Mouse (Mus musculus): ENCODE measurements around the gene Spns3. TPM values are rescaled to one million over a fixed set of nuclear protein-coding genes. Genes with fewer than 3 reads are reported as not detected.

Spns3 gene
- not detected in 2 replicates for total RNA-seq (2014; fragmentation: Nextera tagmentation)
- 0.11 and 0.12 TPM in 2 replicates for total RNA-seq (2017)
- polyA plus RNA-seq (2012): not detected in 2 replicates

DNA sequence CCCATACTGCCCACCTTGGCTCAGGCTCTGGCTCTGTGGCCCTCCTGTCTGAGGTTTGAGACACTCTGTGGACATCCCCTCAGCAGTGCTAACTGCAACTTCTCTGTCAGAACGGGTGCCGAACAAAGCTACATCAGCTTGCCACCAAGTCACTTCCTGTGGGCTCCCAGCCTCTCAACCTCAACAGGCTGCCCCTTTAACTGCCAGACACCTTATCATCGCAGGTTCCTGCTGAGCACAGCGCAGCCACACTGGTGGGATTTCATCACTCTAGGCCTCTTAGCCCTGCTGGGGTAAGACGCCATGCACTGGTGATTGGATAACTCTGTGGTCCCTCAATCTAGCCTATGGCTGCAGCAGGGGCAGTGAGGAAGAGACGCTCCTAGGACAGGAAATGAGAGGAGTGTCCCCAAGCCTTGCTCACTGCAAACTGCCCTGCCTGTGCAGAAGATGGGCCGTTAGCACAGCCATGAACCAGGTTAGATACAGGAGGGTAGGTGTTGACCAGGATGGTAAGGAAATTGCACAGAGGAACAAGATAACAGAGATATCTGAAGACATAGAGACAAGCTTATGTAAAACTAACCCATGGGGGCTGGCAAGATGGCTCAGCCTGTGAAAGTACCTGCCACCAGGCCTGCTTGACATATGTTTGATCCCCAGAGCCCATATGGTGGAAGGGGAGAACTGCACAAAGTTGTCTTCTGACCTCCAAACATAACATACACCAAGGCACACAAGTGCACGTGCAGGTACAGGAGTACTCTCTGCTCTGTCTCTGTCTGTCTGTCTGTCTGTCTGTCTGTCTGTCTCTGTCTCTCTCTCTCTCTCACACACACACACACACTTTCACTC, at the start of gene Spns3:
Gene Spns3 (minus strand): TSS at position 373 of the 855 bp plus-strand sequence.
- no peak for DNase-seq (ENCODE audit: low spot score)
- H3K4me1 ChIP-seq (ENCODE audit: insufficient read depth, low read depth, low read length): peaks cover 22% of the 10 kb centered on the region
- no peak within 1 kb of the TSS for H3K4me3 ChIP-seq (ENCODE audit: low read depth, low read length)
- H3K36me3 ChIP-seq (replicated peaks): no peaks in the 10 kb centered on the region
- H3K9me3 ChIP-seq (replicated peaks): no peaks in the 10 kb centered on the region
- peaks cover 50% of the 10 kb centered on the region for H3K27me3 ChIP-seq (ENCODE audit: insufficient read depth, low read length)
- TF ChIP-seq TAL1 (conservative IDR thresholded peaks at IDR 0.05; ENCODE audit: low read depth, low read length): no peak
- TF ChIP-seq POLR2AphosphoS5 (IDR thresholded peaks at IDR 0.05; ENCODE audit: insufficient replicate concordance, low read depth, low read length): no peak
- no peak for TF ChIP-seq GATA2 (IDR thresholded peaks at IDR 0.05; ENCODE audit: borderline replicate concordance, low read depth, low read length)
- no peak for TF ChIP-seq CTCF (IDR thresholded peaks at IDR 0.05; ENCODE audit: low read depth, low read length)
- TF ChIP-seq GATA1 (IDR thresholded peaks at IDR 0.05; ENCODE audit: borderline replicate concordance, low read length): no peak
- no peak for ATAC-seq (ENCODE audit: extremely low read depth, insufficient number of reproducible peaks, low FRiP score, poor library complexity, severe bottlenecking)

DNA sequence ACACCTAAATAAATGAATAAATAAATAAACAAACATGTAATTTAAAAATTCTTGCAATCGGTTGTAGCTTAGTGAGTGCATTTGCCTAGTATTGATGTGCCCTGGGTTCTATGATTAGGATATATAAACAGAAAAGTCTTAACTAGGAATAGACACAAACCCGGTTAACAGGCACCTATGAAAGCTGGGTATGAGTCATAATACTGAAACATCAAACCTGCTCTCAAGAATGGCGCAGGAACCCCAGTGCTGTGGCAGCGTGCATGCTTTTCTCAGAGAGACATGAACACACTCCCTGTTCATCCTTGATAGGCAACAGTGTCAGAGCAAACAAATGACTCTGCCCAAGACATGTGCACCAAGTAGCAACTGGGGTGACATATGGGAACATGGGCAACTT, 47.5 kb upstream of the Spns3 start:
- ATAC-seq (ENCODE audit: extremely low read depth, insufficient number of reproducible peaks, low FRiP score, poor library complexity, severe bottlenecking): no peak
- Histone ChIP-seq H3K4me3 (ENCODE audit: low read depth, low read length) (no peak overlapping the region), H3K4me1 (ENCODE audit: insufficient read depth, low read depth, low read length) (peaks cover 20% of the 10 kb centered on the region; the same call in 1 of the 2 replicates), H3K9me3 (replicated peaks) (no peaks in the 10 kb centered on the region), H3K36me3 (replicated peaks) (no peaks in the 10 kb centered on the region), H3K27me3 (ENCODE audit: insufficient read depth, low read length) (peaks cover 13% of the 10 kb centered on the region)
- no peak for DNase-seq (ENCODE audit: low spot score)
- TF ChIP-seq GATA1 (IDR thresholded peaks at IDR 0.05; ENCODE audit: borderline replicate concordance, low read length): no peak
- no peak for TF ChIP-seq POLR2AphosphoS5 (IDR thresholded peaks at IDR 0.05; ENCODE audit: insufficient replicate concordance, low read depth, low read length)
- TF ChIP-seq CTCF (IDR thresholded peaks at IDR 0.05; ENCODE audit: low read depth, low read length): no peak
- no peak for TF ChIP-seq TAL1 (conservative IDR thresholded peaks at IDR 0.05; ENCODE audit: low read depth, low read length)
- no peak for TF ChIP-seq GATA2 (IDR thresholded peaks at IDR 0.05; ENCODE audit: borderline replicate concordance, low read depth, low read length)

DNA sequence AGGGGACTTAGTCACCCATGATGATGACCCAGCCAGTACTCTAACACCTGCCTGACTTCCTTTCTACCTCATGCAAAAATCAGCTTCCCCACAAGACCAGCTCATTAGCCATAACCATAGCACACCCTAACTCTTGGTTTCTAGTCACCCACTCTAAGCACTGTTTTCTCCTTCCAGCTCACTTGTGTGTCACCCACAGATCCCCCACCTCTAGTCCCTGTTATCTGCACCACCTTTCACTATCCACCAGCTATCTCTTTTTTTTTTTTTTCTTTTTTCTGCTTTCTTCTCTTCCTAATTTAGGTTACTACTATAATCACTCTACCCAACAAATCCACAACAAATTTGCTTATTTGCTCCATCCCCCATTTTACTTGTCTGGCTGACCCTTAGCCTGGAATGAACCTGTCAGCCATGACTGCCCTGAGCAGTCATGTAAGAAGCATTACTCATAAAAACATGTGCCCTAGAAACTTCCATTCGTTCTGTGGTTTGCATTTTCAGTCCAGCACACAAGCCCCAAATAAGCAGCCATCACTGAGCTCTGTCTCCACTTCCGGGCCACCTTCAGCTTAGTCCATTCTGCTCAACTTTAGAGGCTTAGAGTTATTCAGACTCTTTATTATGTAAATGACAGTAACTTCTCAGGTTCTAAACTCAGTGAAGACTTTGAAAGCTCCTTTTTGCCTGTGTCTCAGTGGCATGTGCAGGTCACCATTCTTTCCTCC, 44.9 kb upstream of the Spns3 start:
- H3K27me3 ChIP-seq (ENCODE audit: insufficient read depth, low read length): peaks cover 15% of the 10 kb centered on the region
- TF ChIP-seq POLR2AphosphoS5 (IDR thresholded peaks at IDR 0.05; ENCODE audit: insufficient replicate concordance, low read depth, low read length): no peak
- no peak for TF ChIP-seq CTCF (IDR thresholded peaks at IDR 0.05; ENCODE audit: low read depth, low read length)
- no peak for TF ChIP-seq GATA2 (IDR thresholded peaks at IDR 0.05; ENCODE audit: borderline replicate concordance, low read depth, low read length)
- no peak for TF ChIP-seq TAL1 (conservative IDR thresholded peaks at IDR 0.05; ENCODE audit: low read depth, low read length)
- TF ChIP-seq GATA1 (IDR thresholded peaks at IDR 0.05; ENCODE audit: borderline replicate concordance, low read length): no peak
- DNase-seq (ENCODE audit: low spot score) (no peak), ATAC-seq (ENCODE audit: extremely low read depth, insufficient number of reproducible peaks, low FRiP score, poor library complexity, severe bottlenecking) (no peak)
- H3K4me1 ChIP-seq (ENCODE audit: insufficient read depth, low read depth, low read length): peaks cover 17% of the 10 kb centered on the region
- no peaks in the 10 kb centered on the region for H3K36me3 ChIP-seq (replicated peaks)
- H3K9me3 ChIP-seq (replicated peaks): no peaks in the 10 kb centered on the region
- H3K4me3 ChIP-seq (ENCODE audit: low read depth, low read length): no peak overlapping the region

DNA sequence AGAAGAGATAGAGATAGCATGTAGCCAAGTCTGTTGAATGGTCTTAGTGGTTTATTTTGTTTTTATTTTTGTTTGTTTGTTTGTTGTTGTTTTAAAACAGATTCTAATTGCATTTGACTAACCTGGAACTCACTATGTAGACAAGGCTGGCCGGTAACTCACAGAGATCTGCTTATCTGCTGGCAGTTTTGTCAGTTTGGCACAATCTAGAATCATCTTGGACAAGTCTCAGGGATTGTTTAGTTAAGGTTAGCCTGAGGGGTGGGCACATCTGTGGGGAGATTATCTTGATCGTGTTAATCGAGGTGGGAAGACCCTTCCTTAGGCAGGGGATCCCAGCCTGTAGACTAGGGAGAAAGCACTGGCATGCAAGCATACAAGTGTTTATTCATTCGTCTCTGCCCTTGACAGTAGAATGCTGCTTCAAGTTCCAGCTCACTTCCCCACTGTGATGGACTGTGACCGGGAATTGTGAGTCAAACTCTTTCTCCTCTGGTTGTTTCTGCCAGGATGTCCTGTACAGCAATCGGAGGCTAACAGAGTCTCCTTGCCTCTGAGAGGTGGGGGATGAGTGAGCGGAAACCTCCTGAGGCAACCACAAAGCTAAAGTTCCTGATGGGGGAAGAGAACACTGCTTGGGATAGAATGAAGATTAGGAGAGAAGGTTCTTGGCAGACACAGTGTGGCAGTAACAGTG, 37.4 kb upstream of the Spns3 start:
- Histone ChIP-seq H3K4me3 (ENCODE audit: low read depth, low read length) (no peak overlapping the region), H3K9me3 (replicated peaks) (no peaks in the 10 kb centered on the region), H3K36me3 (replicated peaks) (no peaks in the 10 kb centered on the region), H3K4me1 (ENCODE audit: insufficient read depth, low read depth, low read length) (peaks cover 14% of the 10 kb centered on the region), H3K27me3 (ENCODE audit: insufficient read depth, low read length) (peaks cover 3% of the 10 kb centered on the region; the same call in 1 of the 2 replicates)
- ATAC-seq (ENCODE audit: extremely low read depth, insufficient number of reproducible peaks, low FRiP score, poor library complexity, severe bottlenecking) (no peak), DNase-seq (ENCODE audit: low spot score) (no peak)
- no peak for TF ChIP-seq CTCF (IDR thresholded peaks at IDR 0.05; ENCODE audit: low read depth, low read length)
- no peak for TF ChIP-seq GATA2 (IDR thresholded peaks at IDR 0.05; ENCODE audit: borderline replicate concordance, low read depth, low read length)
- no peak for TF ChIP-seq POLR2AphosphoS5 (IDR thresholded peaks at IDR 0.05; ENCODE audit: insufficient replicate concordance, low read depth, low read length)
- no peak for TF ChIP-seq TAL1 (conservative IDR thresholded peaks at IDR 0.05; ENCODE audit: low read depth, low read length)
- TF ChIP-seq GATA1 (IDR thresholded peaks at IDR 0.05; ENCODE audit: borderline replicate concordance, low read length): no peak

DNA sequence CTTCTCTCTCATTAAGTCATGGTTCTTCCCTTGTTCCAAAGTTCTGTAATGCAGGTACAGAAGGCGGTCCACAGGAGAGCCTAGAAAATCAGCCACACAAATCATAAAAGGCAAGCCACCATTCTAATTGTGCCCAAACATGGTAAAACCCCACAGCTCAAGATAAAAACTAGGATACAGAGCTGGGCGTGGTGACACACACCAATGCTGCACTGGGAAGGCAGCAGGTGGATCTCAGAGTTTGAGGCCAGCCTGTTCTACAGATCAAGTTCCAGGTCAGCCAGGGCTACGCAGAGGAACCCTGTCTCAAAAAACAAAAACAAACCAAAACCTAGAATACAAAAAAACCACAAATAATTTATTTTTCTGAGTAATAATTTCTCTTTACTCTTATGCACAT, 36.3 kb upstream of the Spns3 start:
- TF ChIP-seq GATA1 (IDR thresholded peaks at IDR 0.05; ENCODE audit: borderline replicate concordance, low read length) (no peak), POLR2AphosphoS5 (IDR thresholded peaks at IDR 0.05; ENCODE audit: insufficient replicate concordance, low read depth, low read length) (no peak), TAL1 (conservative IDR thresholded peaks at IDR 0.05; ENCODE audit: low read depth, low read length) (no peak), CTCF (IDR thresholded peaks at IDR 0.05; ENCODE audit: low read depth, low read length) (no peak), GATA2 (IDR thresholded peaks at IDR 0.05; ENCODE audit: borderline replicate concordance, low read depth, low read length) (no peak)
- DNase-seq (ENCODE audit: low spot score) (no peak), ATAC-seq (ENCODE audit: extremely low read depth, insufficient number of reproducible peaks, low FRiP score, poor library complexity, severe bottlenecking) (no peak)
- H3K4me1 ChIP-seq (ENCODE audit: insufficient read depth, low read depth, low read length): peaks cover 14% of the 10 kb centered on the region
- no peak overlapping the region for H3K4me3 ChIP-seq (ENCODE audit: low read depth, low read length)
- peaks cover 9% of the 10 kb centered on the region for H3K27me3 ChIP-seq (ENCODE audit: insufficient read depth, low read length)
- H3K36me3 ChIP-seq (replicated peaks): no peaks in the 10 kb centered on the region
- no peaks in the 10 kb centered on the region for H3K9me3 ChIP-seq (replicated peaks)
